In the genomic region with DNA sequence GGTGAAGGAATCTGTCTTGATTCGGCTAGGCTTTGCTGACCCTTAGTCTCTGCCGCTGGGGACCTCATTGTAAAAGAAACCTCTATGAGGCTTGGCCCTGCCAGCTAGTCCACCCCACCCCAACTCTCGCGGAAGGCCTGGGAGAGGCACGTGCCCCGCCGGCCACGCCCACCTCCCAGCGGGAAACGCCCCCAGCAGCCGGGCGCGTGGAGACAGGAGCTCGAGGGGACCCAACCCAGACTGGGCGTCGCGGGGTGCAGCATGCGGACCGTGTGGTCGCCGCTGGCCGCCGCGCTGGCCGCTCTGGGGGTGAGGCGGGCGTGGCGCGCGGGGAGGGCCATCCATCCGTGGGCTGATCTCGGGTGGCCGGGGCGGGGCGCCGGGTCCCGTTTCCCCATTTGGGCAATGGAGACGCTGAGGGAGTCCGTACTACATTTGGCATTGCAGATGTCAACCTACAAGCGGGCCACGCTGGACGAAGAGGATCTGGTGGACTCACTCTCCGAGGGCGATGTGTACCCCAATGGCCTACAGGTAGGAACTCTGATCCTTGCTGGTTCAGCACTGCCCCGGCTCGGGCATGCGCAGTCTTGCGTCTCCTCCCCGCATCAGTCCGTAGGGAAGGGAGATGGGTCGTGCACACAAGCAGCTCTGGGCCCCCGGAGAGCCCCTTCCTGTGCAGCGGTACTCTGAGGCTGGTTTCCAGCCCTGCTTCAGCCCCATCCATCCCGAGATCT, we compare ENCODE assay signal across 8 mouse cellular contexts. TPM values are rescaled to one million over a fixed set of nuclear protein-coding genes. Genes with fewer than 3 reads are reported as not detected.
DNase-seq lines count a peak whose midpoint lies in the region; ATAC-seq and TF ChIP-seq lines count a peak whose summit lies in the region.

No protein-coding gene starts in this region.

- H3K27me3 ChIP-seq in embryonic facial prominence, embryonic 12.5 days: no peaks in the 10 kb centered on the region
- H3K27me3 ChIP-seq in kidney, adult 2 months (replicated peaks; ENCODE audit: control insufficient read depth, insufficient read depth, low read length): no peaks in the 10 kb centered on the region
- H3K27me3 ChIP-seq in neural tube, embryonic 13.5 days: 0 out of 2 replicates have a peak, but pooled peaks cover 5% of the 10 kb centered on the region
- H3K27me3 ChIP-seq in thymus, adult 2 months (ENCODE audit: control insufficient read depth, insufficient read depth, low read length): no peaks in the 10 kb centered on the region

- H3K4me2 ChIP-seq in embryonic facial prominence, embryonic 12.5 days (replicated peaks): peak overlapping the region; percentile 93
- peak overlapping the region; percentile 92 for H3K4me2 ChIP-seq in neural tube, embryonic 13.5 days

- peak; percentile 62 for ATAC-seq in embryonic facial prominence, embryonic 12.5 days (ENCODE audit: insufficient number of reproducible peaks, insufficient read depth, low FRiP score, low TSS enrichment)
- ATAC-seq in neural tube, embryonic 13.5 days (ENCODE audit: low read depth): peak; percentile 69

- H3K27ac ChIP-seq in left cerebral cortex, adult 2 months: no peak overlapping the region
- H3K27ac ChIP-seq in embryonic facial prominence, embryonic 12.5 days: peak overlapping the region; percentile 55; the same call in 1 of the 2 replicates
- H3K27ac ChIP-seq in kidney, adult 2 months (ENCODE audit: insufficient read depth, low read depth, low read length): no peak overlapping the region
- no peak overlapping the region for H3K27ac ChIP-seq in neural tube, embryonic 13.5 days (replicated peaks)
- no peak overlapping the region for H3K27ac ChIP-seq in thymus, adult 2 months (ENCODE audit: control insufficient read depth, insufficient read depth, low read length)

- peak overlapping the region; percentile 62 for H3K9ac ChIP-seq in embryonic facial prominence, embryonic 12.5 days
- H3K9ac ChIP-seq in neural tube, embryonic 13.5 days: peak overlapping the region; percentile 67

- TF ChIP-seq CTCF in left cerebral cortex, adult 2 months (IDR thresholded peaks at IDR 0.05): no peak
- no peak for TF ChIP-seq CTCF in kidney, adult 2 months (conservative IDR thresholded peaks at IDR 0.05; ENCODE audit: insufficient read depth, insufficient read length, low read depth, low read length)
- no peak for TF ChIP-seq CTCF in lung, adult 2 months (IDR thresholded peaks at IDR 0.05; ENCODE audit: insufficient read depth, low read length)
- no peak for TF ChIP-seq CTCF in thymus, adult 2 months (IDR thresholded peaks at IDR 0.05; ENCODE audit: borderline replicate concordance, control insufficient read depth, extremely low read depth, insufficient read depth, low read length, poor library complexity)

- TF ChIP-seq POLR2A in kidney, adult 2 months (IDR thresholded peaks at IDR 0.05; ENCODE audit: low read depth, low read length): no peak
- no peak for TF ChIP-seq POLR2A in lung, adult 2 months (IDR thresholded peaks at IDR 0.05; ENCODE audit: borderline replicate concordance, extremely low read depth, low read depth, low read length)
- no peak for TF ChIP-seq POLR2A in thymus, adult 2 months (IDR thresholded peaks at IDR 0.05; ENCODE audit: control insufficient read depth, extremely low read depth, insufficient read depth, low read length, poor library complexity)

- H3K36me3 ChIP-seq in embryonic facial prominence, embryonic 12.5 days: no peaks in the 10 kb centered on the region
- no peaks in the 10 kb centered on the region for H3K36me3 ChIP-seq in kidney, adult 2 months (ENCODE audit: control insufficient read depth, insufficient read depth, low read length)
- no peaks in the 10 kb centered on the region for H3K36me3 ChIP-seq in neural tube, embryonic 13.5 days
- H3K36me3 ChIP-seq in thymus, adult 2 months (ENCODE audit: control insufficient read depth, insufficient read depth, low read length): no peaks in the 10 kb centered on the region

- peak in 1 of 2 experiments; percentile 44 for DNase-seq in left cerebral cortex, adult 2 months (ENCODE audit: extremely low spot score in 1 of 2, low spot score in 2 of 2)
- DNase-seq in left cerebral cortex, postnatal 36 days (ENCODE audit: low spot score in 2 of 2): no peak
- peak; percentile 88 to 90 for DNase-seq in heart, adult 9 months (ENCODE audit: low spot score in 2 of 2)
- peak; percentile 81 for DNase-seq in kidney, adult 2 months
- DNase-seq in lung, adult 2 months: peak; percentile 80
- DNase-seq in thymus, adult 2 months: peak; percentile 74

- WGBS in embryonic facial prominence, embryonic 12.5 days: 2% methylated on average over 54 of the region's 54 CpGs
- WGBS in kidney, adult 2 months: 4% methylated on average over 54 of the region's 54 CpGs
- 5% methylated on average over 53 of the region's 54 CpGs for WGBS in lung, adult 2 months
- whole genome bisulfite sequencing in neural tube, embryonic 13.5 days: under 1% methylated on average over 54 of the region's 54 CpGs
- 6% methylated on average over 54 of the region's 54 CpGs for WGBS in thymus, adult 2 months

- intact Hi-C loops in left cerebral cortex, adult 2 months (cut with DNase I): no loop called here
- intact Hi-C loops in left cerebral cortex, postnatal 36 days (cut with DNase I): no loop called here

- H3K9me3 ChIP-seq in embryonic facial prominence, embryonic 12.5 days: no peaks in the 10 kb centered on the region
- H3K9me3 ChIP-seq in neural tube, embryonic 13.5 days: no peaks in the 10 kb centered on the region

- peaks cover 42% of the 10 kb centered on the region for H3K4me1 ChIP-seq in embryonic facial prominence, embryonic 12.5 days
- H3K4me1 ChIP-seq in kidney, adult 2 months (ENCODE audit: control insufficient read depth, insufficient read depth, low read length): no peaks in the 10 kb centered on the region
- H3K4me1 ChIP-seq in lung, adult 2 months (ENCODE audit: control insufficient read depth, insufficient read depth, low read length): peaks cover 20% of the 10 kb centered on the region
- H3K4me1 ChIP-seq in neural tube, embryonic 13.5 days (replicated peaks): peaks cover 35% of the 10 kb centered on the region
- peaks cover 20% of the 10 kb centered on the region for H3K4me1 ChIP-seq in thymus, adult 2 months (replicated peaks; ENCODE audit: control insufficient read depth, insufficient read depth, low read length)

- peak overlapping the region; percentile 52 for H3K4me3 ChIP-seq in left cerebral cortex, adult 2 months
- peak overlapping the region; percentile 54 for H3K4me3 ChIP-seq in embryonic facial prominence, embryonic 12.5 days
- H3K4me3 ChIP-seq in kidney, adult 2 months (ENCODE audit: insufficient read depth, low read depth, low read length): peak overlapping the region; percentile 59
- peak overlapping the region; percentile 74 for H3K4me3 ChIP-seq in lung, adult 2 months (replicated peaks; ENCODE audit: extremely low read depth, low read depth, low read length)
- H3K4me3 ChIP-seq in neural tube, embryonic 13.5 days: peak overlapping the region; percentile 52
- H3K4me3 ChIP-seq in thymus, adult 2 months (ENCODE audit: control insufficient read depth, insufficient read depth, low read length): peak overlapping the region; percentile 23

RNA-seq across cellular contexts. Expression of gene Ece1, which starts 51.5 kb away (rescaled TPM):
- total RNA-seq in left cerebral cortex, adult 2 months (2021): 10 to 100 TPM; 83.7 to 98.1 TPM
- 10 to 100 TPM; 80.5 to 83.0 TPM for total RNA-seq in left cerebral cortex, postnatal 36 days (2021)
- polyA plus RNA-seq in embryonic facial prominence, embryonic 12.5 days (2016; fragmentation: Nextera tagmentation; extraction: Ambion mirVana): 32.6 and 36.7 TPM in 2 replicates
- polyA plus RNA-seq in kidney, adult 2 months (2012; rRNA removed): 30.7 and 33.7 TPM in 2 replicates
- 111 and 113 TPM in 2 replicates for polyA plus RNA-seq in lung, adult 2 months (2012; rRNA removed)
- polyA plus RNA-seq in neural tube, embryonic 13.5 days (2015; fragmentation: Nextera tagmentation; extraction: Ambion mirVana): 27.5 and 32.6 TPM in 2 replicates
- polyA plus RNA-seq in thymus, adult 2 months (2012; rRNA removed): 27.3 and 28.9 TPM in 2 replicates

Comparison
In these comparisons a context has a peak if more than half of its experiments do, and no peak if none do; other contexts are left out.
1. DNase-seq: peak in heart, adult 9 months (2 of 2), kidney, adult 2 months (single experiment), lung, adult 2 months (single experiment) and thymus, adult 2 months (single experiment); none in left cerebral cortex, postnatal 36 days (0 of 2).
2. H3K4me3 ChIP-seq: peak in every context shown above with its lines; median percentile 74 in lung, adult 2 months; 59 in kidney, adult 2 months; 54 in embryonic facial prominence, embryonic 12.5 days; 52 in left cerebral cortex, adult 2 months; 52 in neural tube, embryonic 13.5 days; 23 in thymus, adult 2 months.